ENCODE assay signal across 7 mouse cellular contexts in the genomic region with DNA sequence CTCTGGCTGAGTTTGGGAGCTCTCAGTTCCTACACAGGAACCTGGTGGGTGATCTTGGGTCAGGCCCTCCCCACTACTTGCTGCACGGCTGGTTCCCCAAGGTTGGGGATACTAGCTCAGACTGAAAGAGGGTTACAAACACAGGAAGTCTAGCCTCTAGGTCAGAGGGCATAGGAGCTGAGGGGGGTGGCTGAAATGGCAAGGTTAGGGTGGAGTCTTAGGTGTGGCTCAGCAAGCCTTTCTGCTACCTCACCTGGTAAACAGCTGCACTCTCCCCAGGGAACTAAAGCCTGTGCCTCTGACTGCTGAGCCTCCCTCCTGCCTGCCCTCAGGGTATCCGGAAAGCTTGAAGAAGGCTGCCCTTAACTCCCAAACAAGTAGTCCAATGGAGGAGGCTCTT. TPM values are rescaled to one million over a fixed set of nuclear protein-coding genes. Genes with fewer than 3 reads are reported as not detected.
A peak's percentile ranks its signal among the peaks of the same experiment; 100 is the strongest.
DNase-seq lines count a peak whose midpoint lies in the region; ATAC-seq and TF ChIP-seq lines count a peak whose summit lies in the region.

No protein-coding gene starts in this region.

- H3K9ac ChIP-seq in ES-E14 (ENCODE audit: insufficient read depth, low read depth, low read length, poor library complexity, severe bottlenecking): peak overlapping the region; percentile 56; the same call in 1 of the 2 replicates
- peak overlapping the region; percentile 25 for H3K9ac ChIP-seq in liver, embryonic 14.5 days (replicated peaks)
- H3K9ac ChIP-seq in neural tube, embryonic 14.5 days (replicated peaks; ENCODE audit: low read depth, low read length): 0 out of 2 replicates have a peak overlapping the region, but pooled peaks have one; percentile 4

- peaks cover 2 to 4% of the 10 kb centered on the region in 2 experiments; a peak in 2 of 4 replicates for H3K4me1 ChIP-seq in ES-E14 (ENCODE audit: control insufficient read depth in 2 of 2, insufficient read depth in 2 of 2, low read length in 2 of 2, poor library complexity in 1 of 2)
- peaks cover 16% of the 10 kb centered on the region for H3K4me1 ChIP-seq in hindbrain, embryonic 10.5 days (replicated peaks)
- H3K4me1 ChIP-seq in liver, embryonic 14.5 days (replicated peaks; ENCODE audit: control insufficient read depth in 2 of 2, insufficient read depth in 2 of 2, low read length in 1 of 2): peaks cover 8 to 11% of the 10 kb centered on the region in 2 experiments
- peaks cover 4% of the 10 kb centered on the region; the same call in 1 of the 2 replicates for H3K4me1 ChIP-seq in neural tube, embryonic 14.5 days (ENCODE audit: control insufficient read depth, insufficient read depth, low read length)

- no peak for TF ChIP-seq EP300 in liver, embryonic 14.5 days (IDR thresholded peaks at IDR 0.05; ENCODE audit: low read depth)

- H3K4me3 ChIP-seq in ES-E14 (ENCODE audit: insufficient read depth in 1 of 2, low read depth in 1 of 2, low read length in 2 of 2, poor library complexity in 1 of 2, severe bottlenecking in 1 of 2): peak overlapping the region; percentile 20 to 81
- H3K4me3 ChIP-seq in hindbrain, embryonic 10.5 days: peak overlapping the region; percentile 78
- H3K4me3 ChIP-seq in liver, embryonic 14.5 days (ENCODE audit: insufficient read depth in 1 of 2, low read depth in 2 of 2, low read length in 2 of 2): peak overlapping the region in 1 of 2 experiments; percentile 71; a peak in 2 of 4 replicates
- H3K4me3 ChIP-seq in neural tube, embryonic 14.5 days (ENCODE audit: low read depth, low read length): peak overlapping the region; percentile 57; the same call in 1 of the 2 replicates

- ATAC-seq in liver, embryonic 14.5 days (ENCODE audit: insufficient read depth): no peak
- no peak for ATAC-seq in neural tube, embryonic 14.5 days (ENCODE audit: low read depth)
- ATAC-seq in frontal cortex, adult (ENCODE audit: low TSS enrichment): no peak

- in situ Hi-C loops in ES-E14 (cut with MboI; ENCODE audit: low sequenced_read_pairs in 2 of 2, unreplicated experiment in 2 of 2): no loop called here

- TF ChIP-seq CTCF in liver, embryonic 14.5 days (IDR thresholded peaks at IDR 0.05; ENCODE audit: low read depth): no peak

- peak overlapping the region; percentile 88 for H3K27ac ChIP-seq in ES-E14 (ENCODE audit: insufficient read depth, low read depth, low read length, poor library complexity, severe bottlenecking)
- peak overlapping the region; percentile 99 for H3K27ac ChIP-seq in hindbrain, embryonic 10.5 days
- H3K27ac ChIP-seq in liver, embryonic 14.5 days: peak overlapping the region; percentile 42; the same call in 1 of the 2 replicates
- H3K27ac ChIP-seq in neural tube, embryonic 14.5 days (ENCODE audit: low read depth, low read length): no peak overlapping the region

- H3K27me3 ChIP-seq in hindbrain, embryonic 10.5 days (ENCODE audit: insufficient read depth, poor library complexity, severe bottlenecking): no peaks in the 10 kb centered on the region
- H3K27me3 ChIP-seq in liver, embryonic 14.5 days (ENCODE audit: control insufficient read depth, insufficient read depth, low read length): no peaks in the 10 kb centered on the region
- H3K27me3 ChIP-seq in neural tube, embryonic 14.5 days (ENCODE audit: control insufficient read depth, insufficient read depth, low read length): no peaks in the 10 kb centered on the region

- 65% methylated on average over 2 of the region's 2 CpGs for WGBS in hindbrain, embryonic 10.5 days
- 68% methylated on average over 2 of the region's 2 CpGs for WGBS in liver, embryonic 14.5 days (ENCODE audit: insufficient replicate concordance)
- 71% methylated on average over 2 of the region's 2 CpGs for WGBS in neural tube, embryonic 14.5 days

- DNase-seq in ES-E14 (ENCODE audit: low read depth, low spot score): peak; percentile 79
- DNase-seq in embryo, embryonic 10.5 days (ENCODE audit: low spot score): peak; percentile 9
- no peak for DNase-seq in hindbrain, embryonic 10.5 days (ENCODE audit: low spot score)
- DNase-seq in liver, embryonic 14.5 days (ENCODE audit: low read depth in 3 of 3, low spot score in 3 of 3): no peak
- no peak for DNase-seq in c-Kit-positive CD71-positive TER-119-positive erythroid progenitor cells, embryonic 14.5 days (ENCODE audit: low spot score)

- no peaks in the 10 kb centered on the region for H3K9me3 ChIP-seq in ES-E14 (ENCODE audit: control insufficient read depth, insufficient read depth, low read depth, low read length)
- H3K9me3 ChIP-seq in hindbrain, embryonic 10.5 days: no peaks in the 10 kb centered on the region
- no peaks in the 10 kb centered on the region for H3K9me3 ChIP-seq in liver, embryonic 14.5 days (ENCODE audit: control insufficient read depth, low read length)
- no peaks in the 10 kb centered on the region for H3K9me3 ChIP-seq in neural tube, embryonic 14.5 days (ENCODE audit: control insufficient read depth, low read length)

- H3K36me3 ChIP-seq in ES-E14 (ENCODE audit: control insufficient read depth, insufficient read depth, low read length, poor library complexity, severe bottlenecking): peaks cover 6% of the 10 kb centered on the region; the same call in 1 of the 2 replicates
- H3K36me3 ChIP-seq in hindbrain, embryonic 10.5 days: peaks cover 17% of the 10 kb centered on the region
- H3K36me3 ChIP-seq in liver, embryonic 14.5 days (replicated peaks; ENCODE audit: control insufficient read depth, insufficient read depth, low read depth): no peaks in the 10 kb centered on the region
- H3K36me3 ChIP-seq in neural tube, embryonic 14.5 days (ENCODE audit: control insufficient read depth, insufficient read depth, low read length): 0 out of 2 replicates have a peak, but pooled peaks cover 6% of the 10 kb centered on the region

- H3K4me2 ChIP-seq in liver, embryonic 14.5 days (ENCODE audit: low read depth): peak overlapping the region; percentile 96
- peak overlapping the region; percentile 74 for H3K4me2 ChIP-seq in neural tube, embryonic 14.5 days (ENCODE audit: low read depth, low read length)

TF ChIP-seq in ES-E14, 5 proteins besides CTCF, POLR2A, EP300 and RAD21:
- TF ChIP-seq MAFK (IDR thresholded peaks at IDR 0.05; ENCODE audit: insufficient read depth, low read depth, low read length) (no peak), ZNF384 (IDR thresholded peaks at IDR 0.05; ENCODE audit: low read depth, low read length) (no peak), CHD2 (IDR thresholded peaks at IDR 0.05; ENCODE audit: low read depth, low read length) (no peak), ZC3H11A (IDR thresholded peaks at IDR 0.05; ENCODE audit: borderline replicate concordance, low read depth, low read length) (no peak), HCFC1 (IDR thresholded peaks at IDR 0.05; ENCODE audit: borderline replicate concordance, insufficient read depth, low read length) (no peak)

RNA-seq across cellular contexts. Expression of a gene that starts 1.6 kb away (rescaled TPM):
- total RNA-seq in ES-E14 (2012; rRNA removed): 67.1 and 71.8 TPM in 2 replicates
- 324 and 415 TPM in 2 replicates for polyA plus RNA-seq in hindbrain, embryonic 10.5 days (2016; fragmentation: Nextera tagmentation; extraction: Ambion mirVana)
- 44.6 and 63.1 TPM in 2 replicates for polyA plus RNA-seq in liver, embryonic 14.5 days (2012; rRNA removed)
- polyA plus RNA-seq in liver, embryonic 14.5 days (2014; fragmentation: Nextera tagmentation; extraction: Ambion mirVana): 115 TPM in 2 replicates
- polyA plus RNA-seq in neural tube, embryonic 14.5 days (2014; fragmentation: Nextera tagmentation; extraction: Ambion mirVana): 419 and 445 TPM in 2 replicates

RNA-seq across cellular contexts. Expression of a gene that starts 13.9 kb away (rescaled TPM):
- total RNA-seq in ES-E14 (2012; rRNA removed): 0.11 and 0.22 TPM in 2 replicates
- polyA plus RNA-seq in hindbrain, embryonic 10.5 days (2016; fragmentation: Nextera tagmentation; extraction: Ambion mirVana): not detected in 2 replicates
- polyA plus RNA-seq in liver, embryonic 14.5 days (2012; rRNA removed): 0.05 and 0.06 TPM in 2 replicates
- polyA plus RNA-seq in liver, embryonic 14.5 days (2014; fragmentation: Nextera tagmentation; extraction: Ambion mirVana): 0.05 TPM in 1 of 2 replicates, not detected in the other
- polyA plus RNA-seq in neural tube, embryonic 14.5 days (2014; fragmentation: Nextera tagmentation; extraction: Ambion mirVana): not detected in 2 replicates

RNA-seq across cellular contexts. Expression of a gene that starts 24.3 kb away (rescaled TPM):
- total RNA-seq in ES-E14 (2012; rRNA removed): 0.67 and 0.79 TPM in 2 replicates
- polyA plus RNA-seq in hindbrain, embryonic 10.5 days (2016; fragmentation: Nextera tagmentation; extraction: Ambion mirVana): 0.07 TPM in 1 of 2 replicates, not detected in the other
- 0.15 and 0.19 TPM in 2 replicates for polyA plus RNA-seq in liver, embryonic 14.5 days (2012; rRNA removed)
- polyA plus RNA-seq in liver, embryonic 14.5 days (2014; fragmentation: Nextera tagmentation; extraction: Ambion mirVana): 0.22 and 0.39 TPM in 2 replicates
- 0.15 and 0.19 TPM in 2 replicates for polyA plus RNA-seq in neural tube, embryonic 14.5 days (2014; fragmentation: Nextera tagmentation; extraction: Ambion mirVana)

RNA-seq across cellular contexts. Expression of a gene that starts 31.1 kb away (rescaled TPM):
- total RNA-seq in ES-E14 (2012; rRNA removed): 0.21 TPM in 1 of 2 replicates, not detected in the other
- polyA plus RNA-seq in hindbrain, embryonic 10.5 days (2016; fragmentation: Nextera tagmentation; extraction: Ambion mirVana): 0.26 and 0.32 TPM in 2 replicates
- polyA plus RNA-seq in liver, embryonic 14.5 days (2012; rRNA removed): 0.22 and 0.25 TPM in 2 replicates
- 0.14 and 0.24 TPM in 2 replicates for polyA plus RNA-seq in liver, embryonic 14.5 days (2014; fragmentation: Nextera tagmentation; extraction: Ambion mirVana)
- 0.23 TPM in 1 of 2 replicates, not detected in the other for polyA plus RNA-seq in neural tube, embryonic 14.5 days (2014; fragmentation: Nextera tagmentation; extraction: Ambion mirVana)

RNA-seq across cellular contexts. Expression of a gene that starts 31.9 kb away (rescaled TPM):
- 0.76 and 0.95 TPM in 2 replicates for total RNA-seq in ES-E14 (2012; rRNA removed)
- polyA plus RNA-seq in hindbrain, embryonic 10.5 days (2016; fragmentation: Nextera tagmentation; extraction: Ambion mirVana): 0.47 TPM in 1 of 2 replicates, not detected in the other
- 0.06 TPM in 1 of 2 replicates, not detected in the other for polyA plus RNA-seq in liver, embryonic 14.5 days (2012; rRNA removed)
- polyA plus RNA-seq in liver, embryonic 14.5 days (2014; fragmentation: Nextera tagmentation; extraction: Ambion mirVana): not detected in 2 replicates
- polyA plus RNA-seq in neural tube, embryonic 14.5 days (2014; fragmentation: Nextera tagmentation; extraction: Ambion mirVana): 17.5 and 24.4 TPM in 2 replicates

Comparison
In these comparisons a context has a peak if more than half of its experiments do, and no peak if none do; other contexts are left out.
1. DNase-seq: peak in ES-E14 (single experiment) and embryo, embryonic 10.5 days (single experiment); none in hindbrain, embryonic 10.5 days (single experiment), liver, embryonic 14.5 days (0 of 3) and c-Kit-positive CD71-positive TER-119-positive erythroid progenitor cells, embryonic 14.5 days (single experiment).
2. H3K9ac ChIP-seq: peak in every context shown above with its lines; median percentile 56 in ES-E14; 25 in liver, embryonic 14.5 days; 4 in neural tube, embryonic 14.5 days.